Mouse (Mus musculus) left cerebral cortex, postnatal 25 days (tissue): ENCODE results near the gene Zfp866. TPM values are rescaled to one million over a fixed set of nuclear protein-coding genes. Genes with fewer than 3 reads are reported as not detected.

Source experiments
- DNase-seq, 2 experiments: peaks; one replicate each; pipeline ENCODE4 v3.0.0; 2022; ENCODE audit warnings: low spot score in 2 of 2, mixed read lengths in 1 of 2
- intact Hi-C: fragments of 180-260 bp; cut with DNase I; formaldehyde crosslinking; loops from one replicate; pipeline ENCODE4 v1.15.1; 2025
- total RNA-seq, 2 experiments: library from RNA; stranded (reverse); gene quantifications; 2 replicates each; pipeline ENCODE4 v1.2.3; 2021

Zfp866 gene
- total RNA-seq, result 10 to 100 TPM; 28.9 to 31.8 TPM

GRCm38 (mm10) chr8:69790773-69791367 is at the start of gene Zfp866, which contains the start of gene Atp13a1:
Gene Zfp866 (minus strand): TSS chr8:69791178.
Gene Atp13a1 (plus strand): TSS chr8:69791163.
- intact Hi-C loops, result no loop called here

GRCm38 (mm10) chr8:69837057-69837682 is 46.2 kb upstream of the Zfp866 start:
- DNase-seq, result no peak
- intact Hi-C loops, result no loop called here

More at GRCm38 (mm10) chr8:69790773-69791367, at the start of gene Zfp866, which contains the start of gene Atp13a1:
- DNase-seq, result peak; percentile 90 to 91

GRCm38 (mm10) chr8:69832298-69832853 is 41.4 kb upstream of the Zfp866 start, which contains the start of gene Pbx4:
Gene Pbx4 (plus strand): TSS chr8:69832491.
- intact Hi-C loops, result no loop called here
- DNase-seq, result peak; percentile 92 to 99

GRCm38 (mm10) chr8:69826371-69826770 is 35.4 kb upstream of the Zfp866 start:
- no peak for DNase-seq
- intact Hi-C loops, result no loop called here

GRCm38 (mm10) chr8:69822386-69823191 is 31.6 kb upstream of the Zfp866 start, which contains the start of gene Lpar2:
Gene Lpar2 (plus strand): TSS chr8:69822429.
- DNase-seq, result no peak
- intact Hi-C loops, result no loop called here

GRCm38 (mm10) chr8:69821971-69822385 is 31.0 kb upstream of the Zfp866 start:
- intact Hi-C loops, result no loop called here
- DNase-seq, result no peak

- DNase-seq, result no peak
- intact Hi-C loops, result no loop called here
These were observed 29.5 kb upstream of the Zfp866 start for GRCm38 (mm10) chr8:69820466-69820865.

- DNase-seq, result no peak
- intact Hi-C loops, result no loop called here
These were observed 24.4 kb upstream of the Zfp866 start for GRCm38 (mm10) chr8:69815396-69815795.

- DNase-seq, result no peak
- intact Hi-C loops, result no loop called here
These were observed 23.9 kb upstream of the Zfp866 start for GRCm38 (mm10) chr8:69814881-69815280.

- intact Hi-C loops, result no loop called here
- DNase-seq, result no peak
These were observed 18.8 kb upstream of the Zfp866 start for GRCm38 (mm10) chr8:69809820-69810219.

GRCm38 (mm10) chr8:69808864-69809403 is 18.0 kb upstream of the Zfp866 start:
- intact Hi-C loops, result no loop called here
- DNase-seq, result peak in 1 of 2 experiments; percentile 31

- DNase-seq, result peak; percentile 53 to 68
- intact Hi-C loops, result no loop called here
These were observed 17.3 kb upstream of the Zfp866 start, which contains the start of gene Gmip for GRCm38 (mm10) chr8:69808094-69808863. Gene Gmip (plus strand): TSS chr8:69808679.

GRCm38 (mm10) chr8:69807236-69807635 is 16.3 kb upstream of the Zfp866 start:
- DNase-seq, result no peak
- intact Hi-C loops, result no loop called here

- intact Hi-C loops, result no loop called here
- no peak for DNase-seq
These were observed 14.5 kb upstream of the Zfp866 start for GRCm38 (mm10) chr8:69805491-69805890.

GRCm38 (mm10) chr8:69805086-69805485 is 14.1 kb upstream of the Zfp866 start:
- intact Hi-C loops, result no loop called here
- no peak for DNase-seq

- intact Hi-C loops, result no loop called here
- DNase-seq, result no peak
These were observed 13.6 kb upstream of the Zfp866 start for GRCm38 (mm10) chr8:69804537-69804936.

GRCm38 (mm10) chr8:69803366-69803765 is 12.4 kb upstream of the Zfp866 start:
- intact Hi-C loops, result no loop called here
- DNase-seq, result no peak

GRCm38 (mm10) chr8:69802216-69802615 is 11.2 kb upstream of the Zfp866 start:
- intact Hi-C loops, result no loop called here
- no peak for DNase-seq

- DNase-seq, result no peak
- intact Hi-C loops, result no loop called here
These were observed 10.8 kb upstream of the Zfp866 start for GRCm38 (mm10) chr8:69801796-69802195.
